Mouse (Mus musculus): ENCODE results near the gene Gatb. TPM values are rescaled to one million over a fixed set of nuclear protein-coding genes. Genes with fewer than 3 reads are reported as not detected.
A peak's percentile ranks its signal among the peaks of the same experiment; 100 is the strongest.

Gene Gatb
- 20.0 and 21.3 TPM in 2 replicates for polyA plus RNA-seq (2015; fragmentation: Nextera tagmentation; extraction: Ambion mirVana)

DNA sequence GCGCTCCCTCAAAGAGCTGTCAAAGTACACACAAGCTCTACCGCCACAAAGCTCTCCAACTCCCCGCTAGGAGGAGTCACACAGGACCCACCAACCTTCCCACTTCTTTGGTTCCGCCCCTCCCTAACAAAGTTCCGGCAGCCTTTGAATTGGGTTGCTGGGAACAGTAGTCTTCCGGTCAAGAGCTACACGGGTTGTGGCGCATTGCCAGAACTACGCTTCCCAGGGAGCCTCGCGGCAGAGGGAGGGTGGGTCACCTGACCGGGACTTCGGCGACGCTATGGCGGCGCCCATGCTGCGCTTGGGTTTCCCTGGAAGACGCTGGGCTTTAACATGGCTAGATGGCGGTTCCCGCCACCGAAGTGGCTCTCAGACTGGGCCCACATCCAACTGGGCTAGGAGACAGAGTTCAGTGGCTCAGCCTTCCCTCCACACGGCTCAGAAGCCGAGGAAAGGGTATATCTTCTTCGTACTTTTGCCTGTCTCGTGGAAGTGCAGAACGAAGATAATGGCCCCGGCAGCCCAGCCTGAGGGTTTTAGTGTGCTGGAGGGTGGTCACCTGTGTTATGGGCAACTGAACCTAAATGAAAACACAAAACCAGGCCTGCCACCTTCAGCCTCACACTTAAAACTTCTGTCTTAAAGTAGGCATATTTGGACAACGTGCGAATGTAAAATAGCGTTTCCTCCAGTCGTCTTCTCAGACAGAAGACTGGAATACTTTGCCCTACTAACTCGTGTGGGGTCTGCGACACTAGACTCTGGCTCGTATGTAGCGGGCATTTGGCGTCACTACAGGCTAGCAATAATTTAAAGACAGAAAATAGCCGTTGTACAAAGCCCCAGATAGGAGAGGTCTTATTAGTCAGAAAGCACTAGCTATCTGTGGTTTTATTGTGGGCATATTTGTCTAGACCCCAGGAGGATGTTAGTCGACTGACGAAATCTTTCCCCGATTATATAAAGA, at the start of gene Gatb:
Gene Gatb (plus strand): TSS at position 256 of the 967 bp plus-strand sequence.
- no peaks in the 10 kb centered on the region for H3K4me1 ChIP-seq (ENCODE audit: control insufficient read depth, insufficient read depth, low read depth, low read length)
- H3K27ac ChIP-seq (ENCODE audit: low read depth, low read length): peak within 1 kb of the TSS; percentile 95
- peak within 1 kb of the TSS; percentile 75 for H3K4me3 ChIP-seq (ENCODE audit: low read length)
- H3K27me3 ChIP-seq (replicated peaks; ENCODE audit: control insufficient read depth, insufficient read depth, low read length): no peaks in the 10 kb centered on the region
- ATAC-seq: peak; percentile 99
- H3K9ac ChIP-seq (ENCODE audit: low read depth, low read length): peak within 1 kb of the TSS; percentile 87
- WGBS: 3% methylated on average over 41 of the region's 41 CpGs
- no peaks in the 10 kb centered on the region for H3K9me3 ChIP-seq (ENCODE audit: control insufficient read depth, low read length)
- no peaks in the 10 kb centered on the region for H3K36me3 ChIP-seq (ENCODE audit: control insufficient read depth, insufficient read depth, low read length)
- peak within 1 kb of the TSS; percentile 85 for H3K4me2 ChIP-seq (ENCODE audit: low read length)

DNA sequence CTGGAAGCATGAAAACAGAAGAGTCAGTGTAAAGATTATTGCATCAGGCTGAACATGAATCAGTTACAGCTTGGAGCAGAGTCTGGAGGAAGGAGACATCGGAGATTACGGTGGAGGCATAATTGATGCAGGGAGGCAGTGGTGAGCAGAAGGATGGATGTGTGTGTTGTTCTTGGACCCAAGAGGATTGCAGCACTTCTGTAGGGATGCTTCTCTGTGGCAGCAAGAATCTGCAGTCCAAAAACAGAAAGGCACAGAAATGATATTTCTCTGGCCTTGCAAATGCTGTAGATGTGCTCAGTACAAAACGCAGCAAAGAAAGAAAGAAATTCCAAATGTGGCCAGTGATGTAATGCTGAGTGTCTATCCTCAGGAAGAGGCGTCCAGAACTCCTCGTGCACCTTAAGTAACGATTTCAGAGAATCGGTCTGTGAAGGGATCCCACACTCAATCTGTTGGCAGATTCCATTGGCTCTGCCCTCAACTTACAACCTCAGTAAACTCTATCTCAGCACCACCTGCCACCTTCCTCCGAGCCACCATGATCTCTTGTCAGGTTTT, 43.2 kb upstream of the Gatb start:
- no peak for ATAC-seq
- no peaks in the 10 kb centered on the region for H3K27me3 ChIP-seq (replicated peaks; ENCODE audit: control insufficient read depth, insufficient read depth, low read length)
- no peak overlapping the region for H3K9ac ChIP-seq (ENCODE audit: low read depth, low read length)
- H3K9me3 ChIP-seq (ENCODE audit: control insufficient read depth, low read length): no peaks in the 10 kb centered on the region
- 82% methylated on average over 8 of the region's 8 CpGs for WGBS
- H3K4me3 ChIP-seq (ENCODE audit: low read length): no peak overlapping the region
- no peak overlapping the region for H3K4me2 ChIP-seq (ENCODE audit: low read length)
- H3K36me3 ChIP-seq (ENCODE audit: control insufficient read depth, insufficient read depth, low read length): no peaks in the 10 kb centered on the region
- no peaks in the 10 kb centered on the region; the same call in 1 of the 2 replicates for H3K4me1 ChIP-seq (ENCODE audit: control insufficient read depth, insufficient read depth, low read depth, low read length)
- no peak overlapping the region for H3K27ac ChIP-seq (ENCODE audit: low read depth, low read length)

DNA sequence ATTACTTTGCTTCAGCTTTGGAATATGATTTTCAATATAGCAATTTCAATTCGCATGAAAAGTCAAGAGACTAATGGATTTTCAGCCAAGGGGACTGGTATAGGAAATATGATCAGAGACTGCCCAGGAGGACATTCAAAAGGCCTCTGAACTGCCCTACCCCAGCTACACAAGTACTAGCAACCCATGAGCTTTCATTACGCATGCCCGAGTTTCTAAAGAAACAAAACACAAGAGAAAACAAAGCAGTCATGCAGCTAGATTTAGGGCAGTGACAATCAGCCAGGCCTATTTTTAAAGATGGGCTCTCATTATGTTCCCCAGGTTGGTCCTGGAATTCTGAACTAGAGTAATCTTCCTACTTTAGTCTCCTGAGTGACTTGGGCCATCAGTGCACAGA, 41.5 kb upstream of the Gatb start:
- Histone ChIP-seq H3K9ac (ENCODE audit: low read depth, low read length) (no peak overlapping the region), H3K36me3 (ENCODE audit: control insufficient read depth, insufficient read depth, low read length) (no peaks in the 10 kb centered on the region), H3K4me2 (ENCODE audit: low read length) (no peak overlapping the region), H3K9me3 (ENCODE audit: control insufficient read depth, low read length) (no peaks in the 10 kb centered on the region), H3K27me3 (replicated peaks; ENCODE audit: control insufficient read depth, insufficient read depth, low read length) (no peaks in the 10 kb centered on the region), H3K4me3 (ENCODE audit: low read length) (no peak overlapping the region), H3K27ac (ENCODE audit: low read depth, low read length) (no peak overlapping the region), H3K4me1 (ENCODE audit: control insufficient read depth, insufficient read depth, low read depth, low read length) (no peaks in the 10 kb centered on the region; the same call in 1 of the 2 replicates)
- 48% methylated on average over 3 of the region's 3 CpGs for WGBS
- ATAC-seq: no peak

DNA sequence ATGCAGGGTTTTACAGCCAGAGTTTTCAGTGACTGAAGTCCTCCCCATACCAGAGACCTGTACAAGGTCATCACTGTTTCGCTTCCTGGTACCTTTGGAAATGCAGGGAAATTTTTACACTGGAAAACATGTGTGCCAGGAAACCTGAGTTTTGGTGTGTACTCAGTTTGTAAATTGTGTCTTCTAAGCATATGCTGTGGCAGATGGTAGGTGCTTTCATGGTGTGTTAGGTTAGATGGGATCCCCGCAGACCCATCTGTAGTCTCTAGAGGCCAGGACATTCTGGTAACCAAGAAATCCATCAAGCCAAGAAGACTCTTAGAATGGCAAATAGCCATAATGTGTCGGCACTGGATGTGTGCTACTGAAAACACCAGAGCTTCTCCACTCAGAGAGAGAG, 38.9 kb upstream of the Gatb start:
- ATAC-seq: no peak
- Histone ChIP-seq H3K36me3 (ENCODE audit: control insufficient read depth, insufficient read depth, low read length) (no peaks in the 10 kb centered on the region), H3K4me2 (ENCODE audit: low read length) (no peak overlapping the region), H3K9ac (ENCODE audit: low read depth, low read length) (no peak overlapping the region), H3K27me3 (replicated peaks; ENCODE audit: control insufficient read depth, insufficient read depth, low read length) (no peaks in the 10 kb centered on the region), H3K4me1 (ENCODE audit: control insufficient read depth, insufficient read depth, low read depth, low read length) (no peaks in the 10 kb centered on the region; the same call in 1 of the 2 replicates), H3K27ac (ENCODE audit: low read depth, low read length) (no peak overlapping the region), H3K9me3 (ENCODE audit: control insufficient read depth, low read length) (no peaks in the 10 kb centered on the region), H3K4me3 (ENCODE audit: low read length) (no peak overlapping the region)
- 78% methylated on average over 3 of the region's 3 CpGs for WGBS

- no peak for ATAC-seq
- no peak overlapping the region for H3K4me2 ChIP-seq (ENCODE audit: low read length)
- WGBS: 70% methylated on average over 11 of the region's 11 CpGs
- H3K9me3 ChIP-seq (ENCODE audit: control insufficient read depth, low read length): no peaks in the 10 kb centered on the region
- H3K36me3 ChIP-seq (ENCODE audit: control insufficient read depth, insufficient read depth, low read length): no peaks in the 10 kb centered on the region
- H3K4me3 ChIP-seq (ENCODE audit: low read length): no peak overlapping the region
- no peak overlapping the region for H3K9ac ChIP-seq (ENCODE audit: low read depth, low read length)
- H3K4me1 ChIP-seq (ENCODE audit: control insufficient read depth, insufficient read depth, low read depth, low read length): no peaks in the 10 kb centered on the region
- H3K27me3 ChIP-seq (replicated peaks; ENCODE audit: control insufficient read depth, insufficient read depth, low read length): no peaks in the 10 kb centered on the region
- no peak overlapping the region for H3K27ac ChIP-seq (ENCODE audit: low read depth, low read length)
These were observed 38.0 kb upstream of the Gatb start for GRCm38 (mm10) chr3:85535621-85536520.

- Histone ChIP-seq H3K36me3 (ENCODE audit: control insufficient read depth, insufficient read depth, low read length) (no peaks in the 10 kb centered on the region), H3K27me3 (replicated peaks; ENCODE audit: control insufficient read depth, insufficient read depth, low read length) (no peaks in the 10 kb centered on the region), H3K4me2 (ENCODE audit: low read length) (no peak overlapping the region), H3K27ac (ENCODE audit: low read depth, low read length) (no peak overlapping the region), H3K9ac (ENCODE audit: low read depth, low read length) (no peak overlapping the region), H3K9me3 (ENCODE audit: control insufficient read depth, low read length) (no peaks in the 10 kb centered on the region), H3K4me3 (ENCODE audit: low read length) (no peak overlapping the region), H3K4me1 (ENCODE audit: control insufficient read depth, insufficient read depth, low read depth, low read length) (no peaks in the 10 kb centered on the region)
- 57% methylated on average over 3 of the region's 3 CpGs for WGBS
- no peak for ATAC-seq
These were observed 31.2 kb upstream of the Gatb start for GRCm38 (mm10) chr3:85542765-85543164.

- 70% methylated on average over 2 of the region's 2 CpGs for WGBS
- no peak for ATAC-seq
- no peak overlapping the region for H3K9ac ChIP-seq (ENCODE audit: low read depth, low read length)
- no peaks in the 10 kb centered on the region for H3K36me3 ChIP-seq (ENCODE audit: control insufficient read depth, insufficient read depth, low read length)
- no peaks in the 10 kb centered on the region for H3K9me3 ChIP-seq (ENCODE audit: control insufficient read depth, low read length)
- no peak overlapping the region for H3K27ac ChIP-seq (ENCODE audit: low read depth, low read length)
- H3K4me3 ChIP-seq (ENCODE audit: low read length): no peak overlapping the region
- no peaks in the 10 kb centered on the region for H3K4me1 ChIP-seq (ENCODE audit: control insufficient read depth, insufficient read depth, low read depth, low read length)
- H3K4me2 ChIP-seq (ENCODE audit: low read length): no peak overlapping the region
- no peaks in the 10 kb centered on the region for H3K27me3 ChIP-seq (replicated peaks; ENCODE audit: control insufficient read depth, insufficient read depth, low read length)
These were observed 30.3 kb upstream of the Gatb start for GRCm38 (mm10) chr3:85543652-85544051.

- WGBS: 72% methylated on average over 4 of the region's 4 CpGs
- Histone ChIP-seq H3K9me3 (ENCODE audit: control insufficient read depth, low read length) (no peaks in the 10 kb centered on the region), H3K4me1 (ENCODE audit: control insufficient read depth, insufficient read depth, low read depth, low read length) (peaks cover 3% of the 10 kb centered on the region; the same call in 1 of the 2 replicates), H3K4me3 (ENCODE audit: low read length) (no peak overlapping the region), H3K9ac (ENCODE audit: low read depth, low read length) (no peak overlapping the region), H3K4me2 (ENCODE audit: low read length) (no peak overlapping the region), H3K27me3 (replicated peaks; ENCODE audit: control insufficient read depth, insufficient read depth, low read length) (no peaks in the 10 kb centered on the region), H3K27ac (ENCODE audit: low read depth, low read length) (no peak overlapping the region), H3K36me3 (ENCODE audit: control insufficient read depth, insufficient read depth, low read length) (no peaks in the 10 kb centered on the region)
- ATAC-seq: no peak
These were observed 23.6 kb upstream of the Gatb start for GRCm38 (mm10) chr3:85550312-85550711.
